Mouse (Mus musculus): Measurements from ENCODE around the gene Rnaseh2b. TPM values are rescaled to one million over a fixed set of nuclear protein-coding genes. Genes with fewer than 3 reads are reported as not detected.

The Rnaseh2b gene
- total RNA-seq, 1 experiment = 16.4 TPM

- H3K27ac ChIP-seq (ENCODE audit: insufficient read depth, low read depth, low read length, poor library complexity, severe bottlenecking) = no peak overlapping the region
- DNase-seq (ENCODE audit: low read depth, low spot score) = no peak
- in situ Hi-C loops (cut with MboI; ENCODE audit: low sequenced_read_pairs in 2 of 2, unreplicated experiment in 2 of 2) = no loop called here
- no peak overlapping the region for H3K4me3 ChIP-seq (ENCODE audit: insufficient read depth in 1 of 2, low read depth in 1 of 2, low read length in 2 of 2, poor library complexity in 1 of 2, severe bottlenecking in 1 of 2)
- no peaks in the 10 kb centered on the region for H3K36me3 ChIP-seq (ENCODE audit: control insufficient read depth, insufficient read depth, low read length, poor library complexity, severe bottlenecking)
- TF ChIP-seq HCFC1 (IDR thresholded peaks at IDR 0.05; ENCODE audit: borderline replicate concordance, insufficient read depth, low read length) (no peak), MAFK (IDR thresholded peaks at IDR 0.05; ENCODE audit: insufficient read depth, low read depth, low read length) (no peak), ZC3H11A (IDR thresholded peaks at IDR 0.05; ENCODE audit: borderline replicate concordance, low read depth, low read length) (no peak), CHD2 (IDR thresholded peaks at IDR 0.05; ENCODE audit: low read depth, low read length) (no peak), ZNF384 (IDR thresholded peaks at IDR 0.05; ENCODE audit: low read depth, low read length) (no peak)
- no peaks in the 10 kb centered on the region for H3K9me3 ChIP-seq (ENCODE audit: control insufficient read depth, insufficient read depth, low read depth, low read length)
- H3K9ac ChIP-seq (ENCODE audit: insufficient read depth, low read depth, low read length, poor library complexity, severe bottlenecking) = no peak overlapping the region
- peaks cover 2 to 4% of the 10 kb centered on the region in 2 experiments; a peak in 2 of 4 replicates for H3K4me1 ChIP-seq (ENCODE audit: control insufficient read depth in 2 of 2, insufficient read depth in 2 of 2, low read length in 2 of 2, poor library complexity in 1 of 2)
These were observed 33.6 kb downstream of the Rnaseh2b start for GRCm38 (mm10) chr14:62326026-62326425.

- in situ Hi-C loops (cut with MboI; ENCODE audit: low sequenced_read_pairs in 2 of 2, unreplicated experiment in 2 of 2) = no loop called here
- no peak overlapping the region for H3K27ac ChIP-seq (ENCODE audit: insufficient read depth, low read depth, low read length, poor library complexity, severe bottlenecking)
These were observed 34.8 kb downstream of the Rnaseh2b start for GRCm38 (mm10) chr14:62327171-62327570.

GRCm38 (mm10) chr14:62328606-62329005 is 36.2 kb downstream of the Rnaseh2b start:
- Histone ChIP-seq H3K4me3 (ENCODE audit: insufficient read depth in 1 of 2, low read depth in 1 of 2, low read length in 2 of 2, poor library complexity in 1 of 2, severe bottlenecking in 1 of 2) (no peak overlapping the region), H3K4me1 (ENCODE audit: control insufficient read depth in 2 of 2, insufficient read depth in 2 of 2, low read length in 2 of 2, poor library complexity in 1 of 2) (peaks cover 2 to 7% of the 10 kb centered on the region in 2 experiments; a peak in 3 of 4 replicates)
- no peak for TF ChIP-seq MAFK (IDR thresholded peaks at IDR 0.05; ENCODE audit: insufficient read depth, low read depth, low read length)
- no peak for TF ChIP-seq ZNF384 (IDR thresholded peaks at IDR 0.05; ENCODE audit: low read depth, low read length)
- TF ChIP-seq HCFC1 (IDR thresholded peaks at IDR 0.05; ENCODE audit: borderline replicate concordance, insufficient read depth, low read length) = no peak
- no peak for TF ChIP-seq ZC3H11A (IDR thresholded peaks at IDR 0.05; ENCODE audit: borderline replicate concordance, low read depth, low read length)
- TF ChIP-seq CHD2 (IDR thresholded peaks at IDR 0.05; ENCODE audit: low read depth, low read length) = no peak

More at GRCm38 (mm10) chr14:62327171-62327570, 34.8 kb downstream of the Rnaseh2b start:
- H3K36me3 ChIP-seq (ENCODE audit: control insufficient read depth, insufficient read depth, low read length, poor library complexity, severe bottlenecking) = no peaks in the 10 kb centered on the region
- H3K9ac ChIP-seq (ENCODE audit: insufficient read depth, low read depth, low read length, poor library complexity, severe bottlenecking) = no peak overlapping the region
- no peak for DNase-seq (ENCODE audit: low read depth, low spot score)
- TF ChIP-seq HCFC1 (IDR thresholded peaks at IDR 0.05; ENCODE audit: borderline replicate concordance, insufficient read depth, low read length) (no peak), ZC3H11A (IDR thresholded peaks at IDR 0.05; ENCODE audit: borderline replicate concordance, low read depth, low read length) (no peak), ZNF384 (IDR thresholded peaks at IDR 0.05; ENCODE audit: low read depth, low read length) (no peak), CHD2 (IDR thresholded peaks at IDR 0.05; ENCODE audit: low read depth, low read length) (no peak)
- H3K9me3 ChIP-seq (ENCODE audit: control insufficient read depth, insufficient read depth, low read depth, low read length) = no peaks in the 10 kb centered on the region
- H3K4me1 ChIP-seq (ENCODE audit: control insufficient read depth in 2 of 2, insufficient read depth in 2 of 2, low read length in 2 of 2, poor library complexity in 1 of 2) = peaks cover 2 to 4% of the 10 kb centered on the region in 2 experiments; a peak in 2 of 4 replicates
- no peak overlapping the region for H3K4me3 ChIP-seq (ENCODE audit: insufficient read depth in 1 of 2, low read depth in 1 of 2, low read length in 2 of 2, poor library complexity in 1 of 2, severe bottlenecking in 1 of 2)

GRCm38 (mm10) chr14:62329631-62330030 is 37.2 kb downstream of the Rnaseh2b start:
- TF ChIP-seq MAFK (IDR thresholded peaks at IDR 0.05; ENCODE audit: insufficient read depth, low read depth, low read length) = no peak
- no peak for TF ChIP-seq HCFC1 (IDR thresholded peaks at IDR 0.05; ENCODE audit: borderline replicate concordance, insufficient read depth, low read length)
- no peak for TF ChIP-seq ZNF384 (IDR thresholded peaks at IDR 0.05; ENCODE audit: low read depth, low read length)
- no peak for TF ChIP-seq ZC3H11A (IDR thresholded peaks at IDR 0.05; ENCODE audit: borderline replicate concordance, low read depth, low read length)
- TF ChIP-seq CHD2 (IDR thresholded peaks at IDR 0.05; ENCODE audit: low read depth, low read length) = no peak
- no peak overlapping the region for H3K4me3 ChIP-seq (ENCODE audit: insufficient read depth in 1 of 2, low read depth in 1 of 2, low read length in 2 of 2, poor library complexity in 1 of 2, severe bottlenecking in 1 of 2)

More at GRCm38 (mm10) chr14:62328606-62329005, 36.2 kb downstream of the Rnaseh2b start:
- Histone ChIP-seq H3K9ac (ENCODE audit: insufficient read depth, low read depth, low read length, poor library complexity, severe bottlenecking) (no peak overlapping the region), H3K27ac (ENCODE audit: insufficient read depth, low read depth, low read length, poor library complexity, severe bottlenecking) (no peak overlapping the region), H3K36me3 (ENCODE audit: control insufficient read depth, insufficient read depth, low read length, poor library complexity, severe bottlenecking) (no peaks in the 10 kb centered on the region), H3K9me3 (ENCODE audit: control insufficient read depth, insufficient read depth, low read depth, low read length) (no peaks in the 10 kb centered on the region)
- in situ Hi-C loops (cut with MboI; ENCODE audit: low sequenced_read_pairs in 2 of 2, unreplicated experiment in 2 of 2) = no loop called here
- no peak for DNase-seq (ENCODE audit: low read depth, low spot score)

More at GRCm38 (mm10) chr14:62329631-62330030, 37.2 kb downstream of the Rnaseh2b start:
- in situ Hi-C loops (cut with MboI; ENCODE audit: low sequenced_read_pairs in 2 of 2, unreplicated experiment in 2 of 2) = no loop called here
- H3K4me1 ChIP-seq (ENCODE audit: control insufficient read depth in 2 of 2, insufficient read depth in 2 of 2, low read length in 2 of 2, poor library complexity in 1 of 2) = peaks cover 4 to 7% of the 10 kb centered on the region in 2 experiments; a peak in 3 of 4 replicates
- H3K9me3 ChIP-seq (ENCODE audit: control insufficient read depth, insufficient read depth, low read depth, low read length) = no peaks in the 10 kb centered on the region
- no peak overlapping the region for H3K27ac ChIP-seq (ENCODE audit: insufficient read depth, low read depth, low read length, poor library complexity, severe bottlenecking)
- DNase-seq (ENCODE audit: low read depth, low spot score) = no peak
- no peaks in the 10 kb centered on the region for H3K36me3 ChIP-seq (ENCODE audit: control insufficient read depth, insufficient read depth, low read length, poor library complexity, severe bottlenecking)
- H3K9ac ChIP-seq (ENCODE audit: insufficient read depth, low read depth, low read length, poor library complexity, severe bottlenecking) = no peak overlapping the region
